Mouse (Mus musculus) embryonic stem cell, embryonic (primary cell): ENCODE results near the gene Stk17b.

Source experiments
- CTCF ChIA-PET, 4 experiments: fragments of 300-600 bp in 2 of 4; fragments of 350-600 bp in 2 of 4; sonication (Branson Sonifier 250); formaldehyde crosslinking; loops; one replicate each; lab custom pipeline; 2022; ENCODE audit warnings: inconsistent platforms in 2 of 4; lab: Charles Lee
- POLR2A ChIA-PET, 4 experiments: fragments of 300-600 bp in 2 of 4; fragments of 350-600 bp in 2 of 4; sonication (Branson Sonifier 250); formaldehyde crosslinking; loops; one replicate each; lab custom pipeline; 2022; ENCODE audit warnings: antibody characterized with exemption in 4 of 4, inconsistent platforms in 1 of 4; lab: Charles Lee

Stk17b gene

DNA sequence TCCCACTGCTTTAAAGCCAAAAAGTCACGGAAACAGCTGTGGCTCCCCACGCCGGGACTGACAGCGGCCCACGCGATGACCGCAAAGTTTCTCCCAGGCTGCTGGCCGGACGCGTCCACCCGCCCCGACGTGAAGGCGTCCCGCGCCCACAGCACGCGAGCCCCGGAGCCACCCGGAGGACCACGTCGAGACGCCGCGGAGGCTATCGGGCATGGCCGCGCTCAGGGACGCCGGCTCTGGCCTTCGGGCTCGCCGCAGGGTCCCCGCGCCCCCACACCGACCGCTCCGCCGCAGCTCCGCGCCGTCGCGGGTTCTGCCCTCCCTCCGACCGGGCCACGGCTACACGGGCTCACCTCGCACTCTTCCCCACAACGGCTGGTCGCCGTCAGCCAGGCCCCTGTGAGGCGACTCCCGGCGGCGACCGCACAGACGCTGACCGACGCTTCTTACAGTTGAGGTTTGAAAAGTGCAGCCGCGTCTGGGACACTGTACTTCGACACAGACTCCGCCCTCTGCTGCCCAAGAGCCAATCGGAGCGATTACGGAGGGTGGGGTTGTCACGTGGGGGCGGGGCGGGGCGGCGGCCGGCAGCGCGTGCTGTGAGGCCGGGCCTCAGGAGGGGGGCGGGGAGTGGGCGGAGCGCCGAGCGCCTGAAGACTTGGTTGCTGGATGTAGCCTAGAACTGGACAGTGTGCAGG, at the start of gene Stk17b:
Gene Stk17b, minus strand, starts transcription at position 504 of the 698 bp plus-strand sequence.
- ChIA-PET POLR2A (interaction anchor here in 3 of 4 experiments (0.6 to 2.8 kb wide), 14 partner anchors 9 to 466 kb away, joined by 3 to 12 read pairs (median 3); partner anchors contain the start of gene Ccdc150 (in 1 of the 3)), CTCF (no interaction called here)

DNA sequence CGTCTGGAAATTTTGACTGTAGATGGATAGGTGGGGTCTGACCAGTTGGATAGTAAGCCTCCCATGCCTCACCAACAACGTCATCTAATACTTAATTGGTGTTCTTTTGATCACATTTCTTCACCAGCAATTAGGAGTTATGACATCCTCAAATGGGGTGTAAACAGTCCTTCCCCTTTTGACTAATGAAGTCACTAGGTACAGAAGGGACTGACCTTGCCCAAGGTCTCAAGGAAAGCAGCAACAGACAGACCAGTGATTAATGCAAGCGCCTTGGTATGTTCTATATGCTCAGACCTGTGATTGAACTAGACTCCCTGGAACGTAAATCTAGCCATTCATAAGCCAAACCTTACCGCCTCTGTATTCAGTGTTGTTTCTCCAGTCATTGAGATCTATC, 45.3 kb upstream of the Stk17b start:
- ChIA-PET CTCF (no interaction called here), POLR2A (interaction anchor here in 1 of 4 experiments (1.1 to 1.6 kb wide), 2 partner anchors 9 to 13 kb away, joined by 3 read pairs; no protein-coding TSS in a partner anchor)

DNA sequence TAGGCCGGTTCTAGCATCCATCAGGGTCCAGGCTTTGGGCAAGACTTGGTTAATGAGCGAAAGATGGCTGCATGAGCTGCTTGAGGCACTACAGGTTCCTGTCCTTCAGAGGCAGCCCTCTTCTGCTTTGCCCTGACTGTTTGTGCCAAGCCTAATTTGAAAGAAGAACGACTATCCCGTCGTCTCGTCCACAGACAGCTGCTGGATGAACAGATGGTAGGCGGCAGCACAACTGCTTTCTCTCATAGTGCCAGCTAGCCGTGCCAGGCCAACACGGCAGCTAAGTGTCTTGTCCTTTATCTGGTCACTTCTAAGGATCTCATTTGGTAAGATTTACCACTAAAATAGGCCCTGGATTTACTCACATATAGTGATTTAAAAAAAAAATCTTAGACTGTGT, 44.1 kb upstream of the Stk17b start:
- ChIA-PET CTCF (no interaction called here), POLR2A (interaction anchor here in 1 of 4 experiments (1.6 kb wide), 1 partner anchor 14 kb away, joined by 3 read pairs; no protein-coding TSS in a partner anchor)

DNA sequence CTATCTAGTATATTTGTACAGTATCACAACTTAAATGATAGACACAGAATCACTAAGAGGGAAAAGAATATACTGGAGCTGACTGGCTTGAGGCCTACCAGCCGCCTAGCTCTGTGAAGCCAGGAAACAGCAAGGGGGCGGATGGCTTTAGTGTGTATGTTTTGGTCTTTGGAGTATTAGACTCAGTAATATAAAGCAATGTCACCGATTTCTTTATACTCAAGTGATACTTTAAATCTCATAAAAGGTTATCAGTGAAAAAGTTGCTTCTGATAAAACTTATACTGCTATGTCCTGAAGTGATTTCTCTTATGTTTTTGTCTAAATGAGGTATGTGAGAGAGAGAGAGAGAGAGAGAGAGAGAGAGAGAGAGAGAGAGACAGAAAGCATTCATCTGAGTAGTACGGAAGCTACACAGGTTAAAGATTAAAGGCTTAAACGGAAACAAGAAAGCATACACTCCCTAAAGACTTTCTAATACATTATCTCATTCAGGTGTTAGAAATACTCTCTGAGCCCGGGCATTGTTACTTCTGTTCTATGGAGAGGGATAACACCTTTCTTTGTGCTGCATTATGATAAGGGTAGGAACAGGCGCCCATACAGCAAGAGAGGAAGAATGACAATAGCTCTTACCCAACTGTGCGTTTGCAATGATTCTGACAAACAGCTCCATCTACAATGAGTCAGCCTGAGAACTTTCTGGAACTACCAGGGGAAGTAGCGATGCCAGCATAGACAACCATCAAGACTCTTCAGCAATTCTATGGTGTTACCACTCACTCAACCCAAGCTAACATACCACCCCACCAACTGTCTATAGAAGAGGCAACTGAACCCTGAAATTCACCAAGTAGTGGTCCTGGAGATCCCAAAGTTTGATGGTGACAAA, 39.7 kb upstream of the Stk17b start:
- ChIA-PET POLR2A (interaction anchor here in 2 of 4 experiments (0.7 to 1.9 kb wide), 4 partner anchors 11 to 74 kb away, joined by 3 to 5 read pairs (median 4); no protein-coding TSS in a partner anchor), CTCF (interaction anchor here in 2 of 4 experiments (0.6 to 0.7 kb wide), 2 partner anchors 15 to 46 kb away, joined by 3 to 5 read pairs; no protein-coding TSS in a partner anchor)

DNA sequence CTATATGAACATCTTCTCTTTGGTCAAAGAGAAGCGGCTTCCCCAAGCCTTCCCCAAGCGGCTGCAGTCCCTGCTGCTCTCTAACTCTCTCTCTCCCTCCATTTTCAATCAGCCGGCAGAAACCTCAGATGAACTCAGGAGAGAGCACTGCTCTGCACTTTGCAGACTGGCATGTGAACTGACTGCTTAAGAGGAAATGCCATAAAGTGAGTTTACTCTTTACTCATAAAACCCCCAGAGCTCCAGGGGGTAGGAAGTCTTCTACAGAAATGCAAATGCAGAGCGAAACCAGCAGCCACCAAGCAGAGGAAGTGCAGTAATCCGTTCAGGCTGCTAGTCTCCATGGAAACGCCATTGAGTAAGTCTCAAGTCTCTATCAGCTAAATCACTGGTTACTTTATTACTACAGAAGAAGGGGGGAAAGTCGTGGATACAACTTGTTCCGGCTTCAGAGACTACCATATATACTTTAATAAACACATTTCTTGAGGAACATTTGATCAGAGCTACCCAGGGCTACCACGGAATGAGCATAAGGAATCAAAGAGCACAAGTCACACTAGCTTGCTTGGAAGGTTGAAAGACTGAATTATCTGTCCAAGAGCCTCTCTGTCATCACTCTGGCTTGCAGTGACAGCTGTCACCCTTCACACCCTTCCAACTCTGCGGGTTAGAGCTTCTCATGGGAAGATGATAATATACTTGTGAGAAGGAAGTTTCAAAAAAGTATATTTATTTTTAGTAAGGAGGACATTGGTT, 38.8 kb upstream of the Stk17b start:
- ChIA-PET POLR2A (interaction anchor here in 2 of 4 experiments (0.6 to 1.9 kb wide), 5 partner anchors 10 to 73 kb away, joined by 3 to 5 read pairs (median 3); no protein-coding TSS in a partner anchor), CTCF (interaction anchor here in 1 of 4 experiments (0.6 kb wide), 2 partner anchors 14 to 16 kb away, joined by 3 to 5 read pairs; no protein-coding TSS in a partner anchor)

DNA sequence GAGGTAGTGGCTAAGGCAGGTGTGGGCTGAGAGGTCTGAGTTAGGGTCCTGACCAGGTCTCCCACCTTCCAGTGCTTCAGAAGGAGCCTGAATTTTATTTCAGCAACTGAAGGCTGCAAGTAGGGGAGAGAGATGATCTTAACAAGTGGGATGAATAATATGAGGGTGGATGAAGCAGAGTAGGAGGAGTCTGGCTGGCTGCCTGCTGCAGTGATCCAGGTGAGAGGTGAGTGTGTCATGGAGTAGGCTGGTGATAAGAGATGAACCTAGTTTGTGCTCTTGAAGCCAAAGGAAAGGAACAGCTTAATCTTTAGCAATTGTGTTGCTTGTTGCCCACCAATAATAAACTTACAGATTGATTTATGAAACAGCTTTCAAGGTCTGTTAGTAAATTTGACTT, 37.0 kb upstream of the Stk17b start:
- ChIA-PET CTCF (no interaction called here), POLR2A (no interaction called here)

DNA sequence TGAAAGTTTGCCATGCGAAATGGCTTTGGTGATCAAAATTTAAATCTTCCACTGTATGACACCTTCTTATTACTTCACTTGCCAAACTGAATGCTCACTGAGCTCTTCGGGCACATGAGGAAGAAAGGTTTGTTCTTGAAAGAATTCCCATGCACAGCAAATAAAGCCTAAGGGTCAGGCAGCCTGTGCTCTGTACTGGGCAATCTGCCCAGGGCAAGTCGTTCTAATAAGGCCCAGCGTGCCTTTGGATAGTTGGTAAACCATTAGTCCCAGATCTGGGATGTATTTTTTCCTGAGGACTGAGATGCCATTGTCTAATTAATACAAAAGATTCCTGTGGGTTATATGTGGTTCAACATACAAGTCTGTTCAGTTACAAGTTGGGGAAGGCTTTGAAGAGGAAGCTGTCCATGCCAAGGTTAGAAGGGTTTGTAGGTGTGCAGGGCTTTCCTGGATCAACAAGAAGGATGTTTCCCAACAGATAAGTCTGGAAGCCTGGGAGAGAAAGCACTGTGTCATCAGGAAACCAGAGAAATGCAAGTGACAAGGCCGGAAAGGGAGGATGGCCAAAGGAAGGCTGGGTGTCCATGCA, 35.1 kb upstream of the Stk17b start:
- POLR2A ChIA-PET, result no interaction called here
- CTCF ChIA-PET, result no interaction called here

DNA sequence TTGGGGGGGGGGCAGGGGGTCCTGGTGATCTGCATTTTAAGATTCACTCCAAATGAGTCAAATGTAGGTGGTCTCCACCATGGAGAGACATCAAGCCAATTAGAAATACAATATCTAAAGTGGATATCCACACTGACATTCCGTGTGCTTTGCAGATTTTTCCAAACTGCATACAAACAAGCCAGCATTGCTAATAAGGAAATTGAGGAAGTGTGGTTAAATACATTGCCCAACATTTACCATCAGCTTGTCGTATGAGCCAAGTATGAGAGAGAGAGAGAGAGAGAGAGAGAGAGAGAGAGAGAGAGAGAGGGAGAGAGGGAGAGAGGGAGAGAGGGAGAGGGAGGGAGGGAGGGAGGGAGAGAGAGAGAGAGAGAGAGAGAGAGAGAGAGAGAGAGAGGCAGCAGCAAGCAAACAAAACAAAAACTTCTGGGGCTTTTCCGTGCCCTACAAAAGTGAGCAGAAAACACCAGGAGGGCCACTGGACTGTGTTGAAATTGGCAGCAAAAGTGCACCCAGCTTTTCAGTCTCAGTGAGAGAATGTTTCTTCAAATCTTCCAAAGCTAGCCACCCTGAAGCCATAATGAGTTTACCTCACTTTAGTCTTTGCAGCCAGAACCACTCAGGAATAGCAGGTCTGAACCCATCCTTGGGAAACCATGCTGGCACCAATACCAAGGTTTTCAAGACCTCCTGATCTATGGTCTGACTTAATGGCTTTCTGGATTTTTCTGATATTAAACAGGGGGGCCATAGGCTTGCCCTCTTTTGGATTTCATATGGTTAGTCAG, 33.2 kb upstream of the Stk17b start:
- POLR2A ChIA-PET, result interaction anchor here in 1 of 4 experiments (0.6 kb wide), 2 partner anchors 8 to 200 kb away, joined by 4 to 5 read pairs; no protein-coding TSS in a partner anchor
- CTCF ChIA-PET, result interaction anchor here in 1 of 4 experiments (0.8 kb wide), 1 partner anchor 354 kb away, joined by 3 read pairs; no protein-coding TSS in a partner anchor

DNA sequence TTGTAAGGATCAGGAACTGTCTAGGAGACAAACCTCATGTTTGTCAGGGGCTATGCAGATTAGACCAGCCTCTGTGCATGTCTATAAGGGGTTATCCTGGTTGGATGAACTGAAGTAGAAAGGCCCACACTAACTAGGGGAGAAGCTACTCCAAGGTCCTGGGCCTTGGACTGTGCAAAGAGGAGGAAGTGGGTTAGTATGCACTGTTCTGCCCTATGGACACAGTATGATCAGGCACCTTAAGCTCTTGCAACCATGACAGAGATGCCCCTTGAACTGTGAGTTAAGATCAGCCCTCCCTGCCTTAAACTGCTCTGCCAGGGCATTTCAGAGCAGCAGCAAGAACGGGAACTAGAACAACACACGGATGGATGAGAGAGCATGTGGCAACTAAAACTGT, 31.3 kb upstream of the Stk17b start:
- POLR2A ChIA-PET, result no interaction called here
- CTCF ChIA-PET, result no interaction called here

DNA sequence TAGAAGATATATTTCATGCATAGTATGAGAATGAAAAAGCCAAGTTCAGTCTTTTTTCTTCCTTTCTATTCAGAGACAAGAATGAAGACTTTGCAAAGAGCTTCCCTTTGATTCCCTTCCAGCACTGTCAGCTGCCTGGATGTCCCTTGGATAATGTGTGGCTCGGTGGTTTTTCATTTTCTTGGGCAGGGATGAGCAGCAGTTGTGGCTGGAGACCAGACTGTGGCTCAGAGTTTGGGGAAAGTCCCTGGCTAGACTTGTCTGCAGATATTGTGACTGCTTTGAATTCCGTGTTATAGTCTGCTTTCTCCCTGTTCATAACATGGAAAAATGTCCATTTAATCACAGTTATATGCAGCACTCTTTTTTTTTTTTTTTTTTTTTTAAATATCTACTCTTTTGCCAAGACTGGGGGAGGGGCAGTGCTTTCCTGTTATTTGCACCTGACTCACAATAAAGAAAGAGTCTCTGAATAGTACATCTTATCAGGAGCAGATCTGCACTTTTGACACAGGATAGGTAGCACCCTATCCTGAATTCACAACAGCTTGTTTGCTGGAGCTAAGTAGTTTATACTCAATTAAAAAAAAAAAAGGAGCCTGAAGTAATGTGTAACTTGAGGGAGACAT, 29.2 kb upstream of the Stk17b start:
- CTCF ChIA-PET, result no interaction called here
- POLR2A ChIA-PET, result interaction anchor here in 2 of 4 experiments (0.6 to 1.5 kb wide), 2 partner anchors 9 to 26 kb away, joined by 3 to 4 read pairs; no protein-coding TSS in a partner anchor

DNA sequence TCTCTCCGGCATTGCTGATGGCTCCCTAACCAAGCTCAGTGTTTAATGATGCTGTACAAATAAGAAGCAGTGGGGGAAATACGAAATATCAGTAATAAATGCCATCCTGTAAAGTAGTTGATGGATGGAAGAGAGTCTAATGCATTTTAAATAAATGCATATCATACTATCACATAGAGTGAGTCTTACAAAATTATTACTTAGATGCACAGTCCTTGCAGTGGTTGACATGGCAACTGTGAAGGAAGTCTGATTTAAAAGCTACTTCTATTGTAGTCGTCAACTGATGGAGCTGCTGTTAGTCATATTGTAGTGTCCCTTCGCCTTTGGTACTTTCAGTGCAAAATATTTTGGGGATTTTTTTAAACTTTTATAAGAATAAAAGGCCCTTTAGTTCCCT, 26.9 kb upstream of the Stk17b start:
- POLR2A ChIA-PET, result interaction anchor here in 1 of 4 experiments (1.1 kb wide), 1 partner anchor 16 kb away, joined by 3 read pairs; no protein-coding TSS in a partner anchor
- CTCF ChIA-PET, result no interaction called here

DNA sequence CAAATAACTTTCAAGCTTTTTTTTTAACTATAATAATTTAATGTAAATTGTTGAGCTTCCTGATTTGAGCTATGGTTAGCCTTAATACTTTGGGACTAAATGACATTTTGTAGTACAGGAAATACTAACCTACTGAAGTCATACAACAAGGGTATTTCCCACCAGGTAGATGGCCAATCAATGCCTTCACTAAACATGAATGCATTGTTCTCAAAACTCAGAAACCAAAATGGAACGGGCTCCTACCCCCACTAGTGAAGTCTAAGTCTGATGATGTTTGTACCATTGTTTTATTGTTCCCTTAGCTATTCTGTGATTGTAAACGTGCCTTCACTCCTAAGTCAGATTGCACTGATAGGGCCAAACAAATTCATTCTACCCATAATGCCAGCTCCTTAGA, 23.2 kb upstream of the Stk17b start:
- CTCF ChIA-PET, result no interaction called here
- POLR2A ChIA-PET, result interaction anchor here in 1 of 4 experiments (1.2 to 1.4 kb wide), 2 partner anchors 16 to 104 kb away, joined by 3 read pairs; no protein-coding TSS in a partner anchor

DNA sequence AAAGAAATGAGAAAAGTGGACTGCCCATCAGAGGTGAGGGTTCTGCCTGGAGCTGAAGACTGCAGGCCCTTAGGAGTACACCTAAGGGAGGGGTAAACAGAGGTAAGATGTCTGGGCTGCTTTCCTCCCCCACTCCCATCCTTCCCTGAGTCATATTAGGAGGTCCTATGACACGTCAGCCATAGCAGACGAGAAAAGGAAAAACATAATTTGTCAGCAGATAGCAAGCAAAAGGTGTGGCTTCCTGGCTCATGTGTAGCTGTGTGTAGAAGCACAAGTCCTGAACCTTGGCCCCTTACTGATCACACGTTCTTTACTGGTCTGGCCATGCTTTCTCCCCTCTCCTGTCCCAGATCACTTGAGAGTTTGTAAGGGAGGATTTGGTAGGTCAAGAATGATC, 12.8 kb upstream of the Stk17b start:
- ChIA-PET POLR2A (interaction anchor here in 1 of 4 experiments (1.2 kb wide), 1 partner anchor 13 kb away, joined by 3 read pairs; no protein-coding TSS in a partner anchor), CTCF (no interaction called here)

DNA sequence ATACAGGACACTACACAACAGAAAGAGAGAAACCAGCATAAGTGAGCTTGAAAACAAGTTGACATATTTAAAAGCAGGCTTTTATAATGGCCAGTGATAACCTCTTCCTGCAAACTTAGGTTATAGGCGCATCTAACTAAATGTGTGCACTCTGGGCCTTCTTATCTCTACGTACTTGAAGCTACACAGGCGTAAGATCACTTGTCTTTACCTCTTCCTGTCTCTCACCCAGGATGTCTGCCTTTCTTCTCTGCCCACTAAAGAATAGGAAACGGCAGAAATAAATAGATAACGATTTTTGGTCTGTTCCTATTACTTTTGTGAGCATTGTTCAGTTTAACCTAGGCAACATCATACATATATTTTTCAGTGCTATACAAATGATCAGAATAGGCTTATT, 12.1 kb upstream of the Stk17b start:
- ChIA-PET POLR2A (interaction anchor here in 1 of 4 experiments (1.2 kb wide), 1 partner anchor 13 kb away, joined by 3 read pairs; no protein-coding TSS in a partner anchor), CTCF (no interaction called here)

DNA sequence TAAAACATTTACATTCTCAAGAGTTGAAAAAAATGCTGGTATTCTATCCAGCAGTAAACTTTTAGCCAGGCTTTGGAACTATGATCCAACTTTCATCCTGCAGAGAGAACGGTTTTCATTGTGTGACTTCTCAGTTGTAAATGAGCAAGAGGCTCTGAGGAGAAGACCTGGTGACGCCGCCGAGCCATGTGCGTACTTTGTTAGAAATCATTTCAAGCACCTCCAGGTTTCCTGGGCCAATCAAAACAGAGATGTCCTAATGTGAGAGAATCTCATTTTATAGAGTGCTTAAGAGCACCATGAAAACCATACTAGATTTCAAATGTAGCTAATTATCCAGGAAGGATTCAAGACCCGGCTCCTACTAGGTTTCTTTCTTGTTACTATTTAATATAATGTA, 11.2 kb upstream of the Stk17b start:
- CTCF ChIA-PET, result no interaction called here
- POLR2A ChIA-PET, result interaction anchor here in 1 of 4 experiments (1.2 to 1.4 kb wide), 2 partner anchors 12 to 15 kb away, joined by 3 read pairs; no protein-coding TSS in a partner anchor

DNA sequence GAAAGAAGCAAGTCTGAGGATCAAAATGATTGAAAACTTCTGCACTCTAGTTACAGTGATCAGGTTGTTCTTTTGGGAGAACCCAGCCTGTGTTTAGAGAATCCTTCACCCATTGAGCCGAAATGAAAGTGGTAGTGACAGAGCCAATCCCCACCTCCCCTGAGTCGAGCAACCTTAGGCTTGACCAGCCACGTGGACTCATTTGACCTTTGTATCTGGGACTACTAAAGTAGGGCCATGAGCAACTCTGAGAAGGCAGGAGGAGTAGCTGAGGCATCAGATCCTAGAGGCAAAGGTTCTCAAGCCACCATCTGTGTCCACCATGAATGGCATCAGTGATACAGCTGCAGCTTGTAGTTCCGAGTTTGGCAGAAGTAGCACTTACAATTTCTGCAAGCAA, 10.6 kb upstream of the Stk17b start:
- ChIA-PET POLR2A (interaction anchor here in 1 of 4 experiments (1.4 kb wide), 1 partner anchor 16 kb away, joined by 3 read pairs; no protein-coding TSS in a partner anchor), CTCF (no interaction called here)
